Mouse (Mus musculus) olfactory bulb, adult 2 months (tissue): ENCODE data around the gene Abce1. TPM values are rescaled to one million over a fixed set of nuclear protein-coding genes. Genes with fewer than 3 reads are reported as not detected.

Experiments
- H3K27ac ChIP-seq: fragments of 200-500 bp; 2 replicates; pipeline ENCODE4 v1.5.1; 2012; ENCODE audit warnings: low read depth, low read length; ENCODE audit not compliant: insufficient read depth
- H3K4me1 ChIP-seq: fragments of 200-500 bp; 2 replicates; pipeline ENCODE4 v1.6.1; 2012; ENCODE audit warnings: low read length; ENCODE audit not compliant: control insufficient read depth, insufficient read depth
- H3K4me3 ChIP-seq: fragments of 200-500 bp; 2 replicates; pipeline ENCODE4 v1.5.1; 2012; ENCODE audit warnings: mild to moderate bottlenecking, low read depth, low read length, moderate library complexity; ENCODE audit not compliant: insufficient read depth
- CTCF ChIP-seq: fragments of 200-500 bp; IDR thresholded peaks from 2 replicates; pipeline ENCODE4 v1.5.1; 2012; ENCODE audit warnings: low read depth, mild to moderate bottlenecking, low read length, moderate library complexity; ENCODE audit not compliant: insufficient read depth
- POLR2A ChIP-seq: fragments of 200-500 bp; IDR thresholded peaks from 2 replicates; pipeline ENCODE4 v1.6.1; 2012; ENCODE audit warnings: mild to moderate bottlenecking, low read depth, low read length, moderate library complexity; ENCODE audit not compliant: insufficient read depth
- WGBS: fragments of 180-500 bp; shearing (Covaris S2); methylation state at CpG from one replicate; pipeline ENCODE4 v1.1.7; 2018; 5-methylcytosine and 5-hydroxymethylcytosine counted together
- polyA plus RNA-seq: library from polyadenylated mRNA; stranded (reverse); fragments of >200 nt; gene quantifications from 2 replicates; pipeline ENCODE4 v1.2.4, GENCODE M21; 2012; ENCODE audit warnings: low replicate concordance; ENCODE audit not compliant: missing spikeins, insufficient read depth, insufficient read length

Abce1 gene
- not detected in 2 replicates for polyA plus RNA-seq

DNA sequence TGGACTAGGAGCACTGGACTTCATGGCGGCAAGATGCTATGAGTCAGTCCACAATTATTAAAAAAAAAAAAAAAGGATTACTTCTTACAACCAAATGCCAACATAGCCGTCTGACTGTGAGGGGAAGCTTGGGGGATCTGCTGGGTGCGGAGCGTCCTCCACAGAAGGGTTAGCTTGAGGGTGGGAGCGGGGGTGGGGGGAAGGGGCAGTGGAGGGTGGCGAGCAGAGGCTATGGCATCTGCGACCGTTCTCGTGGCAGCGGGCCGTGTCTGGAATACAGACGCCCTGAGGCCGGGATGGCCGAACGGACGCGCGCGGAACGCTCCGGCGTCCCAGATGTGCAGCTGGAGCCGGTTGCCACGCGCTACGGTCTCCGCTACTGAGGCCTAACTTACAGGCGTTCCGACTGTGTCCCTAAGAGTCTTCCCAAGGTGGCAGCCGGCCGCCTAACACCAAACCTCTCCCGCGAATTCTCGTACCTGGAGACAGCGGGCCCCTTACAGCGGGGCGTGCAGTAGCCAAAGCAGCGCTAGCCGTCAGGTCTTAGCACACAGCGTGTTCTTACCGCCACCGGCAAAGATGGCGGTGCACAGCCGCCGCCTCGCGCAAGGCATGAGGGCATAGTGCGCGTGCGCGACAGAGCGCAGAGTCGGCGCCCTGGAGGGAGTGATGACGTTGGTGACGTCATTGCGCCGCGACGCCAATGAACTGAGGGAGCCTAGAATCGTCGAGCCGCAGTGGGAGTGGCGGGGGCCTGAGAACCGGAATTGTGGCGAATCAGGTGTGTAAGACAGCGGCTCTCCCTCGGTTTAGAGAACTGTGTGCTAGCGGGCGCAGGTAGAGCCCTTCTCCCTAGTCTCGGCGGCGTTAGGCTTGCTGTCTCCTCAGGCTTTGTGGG lies at the start of gene Abce1, which contains the start of gene Anapc10:
TSS of gene Abce1 (minus strand) at position 677 of the 898 bp plus-strand sequence.
TSS of gene Anapc10 (plus strand) at position 757 of the 898 bp plus-strand sequence.
- Histone ChIP-seq H3K4me1 (no peaks in the 10 kb centered on the region), H3K4me3 (peak within 1 kb of the TSS; percentile 82), H3K27ac (peak within 1 kb of the TSS; percentile 55)
- TF ChIP-seq CTCF (no peak), POLR2A (peak; percentile 74)
- under 1% methylated on average over 73 of the region's 73 CpGs for WGBS

DNA sequence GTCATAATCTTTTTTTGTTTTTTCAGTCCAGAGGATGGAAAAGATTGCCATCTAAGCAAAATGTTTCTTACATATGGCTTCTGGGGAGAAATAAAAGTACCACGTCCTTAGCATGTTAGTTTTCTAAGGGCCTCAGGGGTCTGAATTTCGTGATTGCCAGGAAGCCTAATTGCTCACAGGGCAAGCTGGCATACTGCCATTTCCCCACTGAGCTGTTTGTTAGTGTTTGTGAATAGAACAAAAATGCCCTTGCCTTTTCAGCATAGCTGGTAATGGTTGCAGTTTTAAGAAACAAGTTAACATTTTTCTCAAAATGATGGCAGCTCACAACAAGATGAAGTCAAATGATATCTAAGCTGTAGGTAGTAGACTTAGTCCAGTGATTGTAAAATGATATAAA lies 38.8 kb upstream of the Abce1 start:
- H3K4me1 ChIP-seq: no peaks in the 10 kb centered on the region
- WGBS: 13% methylated on average over 2 of the region's 2 CpGs
- H3K4me3 ChIP-seq: no peak overlapping the region
- TF ChIP-seq CTCF (no peak), POLR2A (no peak)
- no peak overlapping the region for H3K27ac ChIP-seq

DNA sequence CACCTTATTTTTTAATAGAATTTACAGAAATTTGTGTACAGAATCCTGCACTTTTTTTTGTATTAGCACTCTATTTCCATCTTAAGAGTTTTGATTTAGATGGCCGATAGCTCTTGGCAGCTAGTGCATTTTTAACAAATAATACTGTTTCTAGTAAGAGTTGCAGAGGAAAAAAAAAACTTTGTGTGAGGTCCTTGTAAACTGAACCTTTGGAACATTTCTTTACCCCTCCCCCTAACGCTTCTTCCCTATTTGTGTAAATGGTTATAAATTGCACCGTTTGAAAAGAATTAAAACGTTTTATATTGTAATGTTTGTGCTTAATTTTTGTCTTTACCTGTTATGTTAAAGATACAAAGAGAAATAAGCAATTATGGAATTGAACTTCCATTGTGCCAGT lies 37.1 kb upstream of the Abce1 start:
- Histone ChIP-seq H3K4me3 (no peak overlapping the region), H3K4me1 (no peaks in the 10 kb centered on the region), H3K27ac (no peak overlapping the region)
- WGBS: 47% methylated on average over 4 of the region's 4 CpGs
- TF ChIP-seq CTCF: no peak
- no peak for TF ChIP-seq POLR2A

DNA sequence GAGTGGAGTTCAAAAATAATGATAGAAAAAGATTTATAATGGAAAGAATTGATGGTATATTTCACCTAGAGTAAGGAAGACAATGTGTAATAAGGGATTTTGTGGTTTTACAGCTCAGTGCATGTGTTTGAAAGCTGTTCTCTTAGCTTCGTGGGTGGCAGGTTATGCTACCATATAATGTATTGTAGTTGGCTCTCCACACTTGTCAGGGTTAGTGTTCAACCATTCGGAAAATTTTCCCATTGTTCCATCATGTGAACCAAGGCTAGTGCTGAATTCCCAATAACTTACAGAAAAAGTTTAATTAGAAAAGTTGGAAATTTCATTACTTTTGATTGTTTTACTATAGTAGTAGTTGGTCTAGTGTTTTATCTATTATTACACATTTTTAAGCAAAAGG lies 36.6 kb upstream of the Abce1 start:
- H3K4me3 ChIP-seq: no peak overlapping the region
- TF ChIP-seq POLR2A: no peak
- no peak overlapping the region for H3K27ac ChIP-seq
- WGBS: 44% methylated on average over 2 of the region's 2 CpGs
- no peaks in the 10 kb centered on the region for H3K4me1 ChIP-seq

DNA sequence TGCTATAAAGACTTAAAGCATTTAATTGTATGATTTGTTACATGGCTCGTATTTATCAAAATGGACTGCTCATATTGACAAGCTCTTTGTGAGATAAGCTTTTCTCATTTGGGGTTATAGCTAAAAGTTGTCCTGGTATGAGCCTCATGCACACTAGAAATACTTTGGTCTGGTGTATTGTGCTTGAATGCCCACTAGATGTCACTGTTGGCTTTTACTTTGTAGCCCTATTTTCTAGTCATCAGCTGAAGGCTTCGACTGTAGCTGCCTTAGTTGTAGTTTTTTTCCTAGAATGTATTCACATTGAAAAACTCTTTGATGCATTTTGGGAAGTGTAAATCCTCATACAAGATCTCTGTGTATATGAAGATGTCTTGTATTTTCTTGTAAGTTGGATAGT lies 22.8 kb upstream of the Abce1 start:
- Histone ChIP-seq H3K4me1 (no peaks in the 10 kb centered on the region), H3K4me3 (no peak overlapping the region), H3K27ac (no peak overlapping the region)
- TF ChIP-seq CTCF (no peak), POLR2A (no peak)
- WGBS: 13% methylated on average over 2 of the region's 2 CpGs

DNA sequence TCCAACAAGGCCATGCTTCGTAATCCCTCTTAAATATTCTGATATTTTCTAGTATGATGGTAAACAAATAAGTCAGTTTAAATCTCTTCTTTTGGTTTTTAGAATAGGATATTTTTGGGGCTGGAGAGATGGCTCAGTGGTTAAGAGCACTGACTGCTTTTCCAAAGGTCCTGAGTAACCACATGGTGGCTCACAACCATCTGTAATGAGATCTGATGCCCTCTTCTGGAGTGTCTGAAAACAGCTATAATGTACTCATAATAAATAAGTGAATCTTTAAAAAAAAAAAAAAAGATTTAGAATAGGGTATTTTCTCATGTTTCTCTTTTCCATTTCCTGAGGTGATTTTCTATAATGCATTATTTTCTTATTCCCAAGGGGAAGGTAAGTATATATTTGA lies 16.4 kb upstream of the Abce1 start:
- no peak for TF ChIP-seq POLR2A
- no peak for TF ChIP-seq CTCF
- 93% methylated on average over 1 of the region's 1 CpGs for WGBS

DNA sequence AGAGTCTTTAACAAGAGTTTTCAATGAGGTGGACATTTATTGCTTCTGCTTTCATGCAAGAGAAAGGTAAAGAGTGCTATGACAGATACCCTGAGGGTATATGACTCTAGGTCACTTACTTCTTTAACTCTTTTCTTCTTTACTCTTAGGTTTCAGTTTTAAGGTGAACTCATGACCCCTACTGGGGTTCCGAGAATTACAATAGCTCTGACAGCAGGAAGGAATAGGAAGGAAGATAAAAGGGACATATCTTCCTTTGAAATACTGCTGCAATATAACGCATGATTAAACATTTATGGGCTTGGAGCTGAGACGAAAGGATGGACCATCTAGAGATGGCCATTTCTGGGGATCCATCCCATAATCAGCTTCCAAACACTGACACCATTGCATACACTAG lies 13.0 kb upstream of the Abce1 start:
- TF ChIP-seq POLR2A: no peak
- TF ChIP-seq CTCF: no peak
- 83% methylated on average over 3 of the region's 3 CpGs for WGBS
- Histone ChIP-seq H3K27ac (no peak overlapping the region), H3K4me3 (no peak overlapping the region), H3K4me1 (no peaks in the 10 kb centered on the region)

More for the DNA sequence above, 16.4 kb upstream of the Abce1 start:
- no peak overlapping the region for H3K27ac ChIP-seq
- no peaks in the 10 kb centered on the region for H3K4me1 ChIP-seq
- H3K4me3 ChIP-seq: no peak overlapping the region

DNA sequence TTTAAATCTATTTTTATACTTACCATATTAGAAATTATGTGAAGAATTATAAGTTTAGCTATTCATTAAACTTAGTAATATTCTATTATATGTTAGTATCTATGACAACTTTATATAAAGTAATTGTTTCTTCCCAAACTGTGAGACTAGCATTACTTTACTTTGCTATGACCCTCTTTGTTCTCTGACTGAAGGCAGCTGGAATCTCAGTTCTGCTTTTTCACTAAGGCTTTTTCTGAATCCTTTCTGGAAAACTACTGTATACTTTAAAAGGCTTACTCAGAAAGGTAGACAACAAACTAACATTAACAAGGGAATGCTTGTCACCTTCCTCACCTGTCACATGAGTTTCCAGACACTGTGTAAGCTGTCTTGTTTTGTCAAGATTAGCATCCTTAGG lies 11.8 kb upstream of the Abce1 start:
- no peak overlapping the region for H3K27ac ChIP-seq
- TF ChIP-seq CTCF (no peak), POLR2A (no peak)

DNA sequence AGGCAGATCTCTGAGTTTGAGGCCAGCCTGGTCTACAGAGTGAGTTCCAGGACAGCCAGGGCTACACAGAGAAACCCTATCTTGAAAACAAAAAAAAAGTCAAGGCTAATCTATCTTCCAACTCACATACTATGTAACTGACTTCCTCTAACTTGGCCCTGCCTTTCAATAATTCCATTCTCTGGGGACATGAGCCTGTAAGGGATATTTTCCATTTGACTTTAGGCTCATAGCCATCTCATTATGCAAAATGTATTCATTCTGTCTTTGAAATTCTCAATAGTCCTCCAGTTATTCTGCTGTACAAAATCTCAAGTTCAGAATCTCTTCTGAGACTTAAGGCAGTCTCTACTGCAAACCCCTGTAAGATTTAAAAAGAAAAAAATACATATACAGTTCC lies 10.0 kb upstream of the Abce1 start:
- Histone ChIP-seq H3K4me1 (no peaks in the 10 kb centered on the region), H3K4me3 (no peak overlapping the region), H3K27ac (no peak overlapping the region)
- TF ChIP-seq CTCF: no peak
- no peak for TF ChIP-seq POLR2A

More for the DNA sequence above, 11.8 kb upstream of the Abce1 start:
- H3K4me1 ChIP-seq: no peaks in the 10 kb centered on the region
- H3K4me3 ChIP-seq: no peak overlapping the region
